Mouse (Mus musculus): Measurements from ENCODE around the gene Uqcrfs1. TPM values are rescaled to one million over a fixed set of nuclear protein-coding genes. Genes with fewer than 3 reads are reported as not detected.

Uqcrfs1 gene
- polyA plus RNA-seq, 1 experiment from 2014 or later = 264 TPM

- ATAC-seq (ENCODE audit: low FRiP score, low TSS enrichment) = no peak
Measured at GRCm38 (mm10) chr13:30560603-30561002, 15.4 kb upstream of the Uqcrfs1 start.

DNA sequence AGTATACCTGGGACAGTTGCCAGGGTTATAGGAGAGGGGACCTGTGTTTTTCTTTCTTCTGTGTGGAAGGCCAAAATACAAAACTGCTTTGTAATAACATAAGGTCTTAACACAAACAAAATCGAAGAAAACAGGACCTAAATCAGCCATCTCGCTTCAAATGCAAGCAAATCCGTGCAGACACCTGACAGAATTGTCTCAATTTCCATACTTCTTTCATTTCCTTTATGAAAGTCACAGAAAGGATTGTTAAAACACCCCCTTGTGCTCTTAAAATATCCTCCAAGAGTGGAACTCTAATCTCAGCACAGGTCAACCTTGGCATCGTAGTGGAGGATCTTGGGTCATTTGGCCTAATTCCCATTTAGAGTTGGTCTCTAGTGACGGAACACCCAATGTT, 14.9 kb upstream of the Uqcrfs1 start:
- no peaks in the 10 kb centered on the region for H3K9me3 ChIP-seq (ENCODE audit: control insufficient read depth, low read length)
- H3K4me1 ChIP-seq (ENCODE audit: control insufficient read depth, insufficient read depth, low read length) = no peaks in the 10 kb centered on the region
- WGBS = 87% methylated on average over 5 of the region's 5 CpGs
- H3K4me3 ChIP-seq (ENCODE audit: low read length) = no peak overlapping the region
- H3K27ac ChIP-seq (ENCODE audit: low read depth, low read length) = no peak overlapping the region
- H3K27me3 ChIP-seq (ENCODE audit: control insufficient read depth, insufficient read depth, low read length) = no peaks in the 10 kb centered on the region
- no peak overlapping the region for H3K9ac ChIP-seq (ENCODE audit: low read depth, low read length)
- H3K4me2 ChIP-seq (replicated peaks; ENCODE audit: low read depth, low read length) = no peak overlapping the region
- ATAC-seq (ENCODE audit: low FRiP score, low TSS enrichment) = no peak
- no peaks in the 10 kb centered on the region for H3K36me3 ChIP-seq (ENCODE audit: control insufficient read depth, insufficient read depth, low read length)

More at GRCm38 (mm10) chr13:30560603-30561002, 15.4 kb upstream of the Uqcrfs1 start:
- Histone ChIP-seq H3K36me3 (ENCODE audit: control insufficient read depth, insufficient read depth, low read length) (no peaks in the 10 kb centered on the region), H3K27me3 (ENCODE audit: control insufficient read depth, insufficient read depth, low read length) (no peaks in the 10 kb centered on the region), H3K27ac (ENCODE audit: low read depth, low read length) (no peak overlapping the region), H3K4me2 (replicated peaks; ENCODE audit: low read depth, low read length) (no peak overlapping the region), H3K9ac (ENCODE audit: low read depth, low read length) (no peak overlapping the region), H3K9me3 (ENCODE audit: control insufficient read depth, low read length) (no peaks in the 10 kb centered on the region), H3K4me3 (ENCODE audit: low read length) (no peak overlapping the region), H3K4me1 (ENCODE audit: control insufficient read depth, insufficient read depth, low read length) (no peaks in the 10 kb centered on the region)
- 93% methylated on average over 1 of the region's 1 CpGs for WGBS

GRCm38 (mm10) chr13:30557751-30558150, 12.6 kb upstream of the Uqcrfs1 start:
- no peaks in the 10 kb centered on the region for H3K36me3 ChIP-seq (ENCODE audit: control insufficient read depth, insufficient read depth, low read length)

GRCm38 (mm10) chr13:30553051-30553587, 8.0 kb upstream of the Uqcrfs1 start:
- Histone ChIP-seq H3K4me1 (ENCODE audit: control insufficient read depth, insufficient read depth, low read length) (no peaks in the 10 kb centered on the region), H3K36me3 (ENCODE audit: control insufficient read depth, insufficient read depth, low read length) (no peaks in the 10 kb centered on the region), H3K4me2 (replicated peaks; ENCODE audit: low read depth, low read length) (no peak overlapping the region), H3K4me3 (ENCODE audit: low read length) (no peak overlapping the region), H3K27ac (ENCODE audit: low read depth, low read length) (no peak overlapping the region), H3K9ac (ENCODE audit: low read depth, low read length) (no peak overlapping the region), H3K9me3 (ENCODE audit: control insufficient read depth, low read length) (no peaks in the 10 kb centered on the region), H3K27me3 (ENCODE audit: control insufficient read depth, insufficient read depth, low read length) (no peaks in the 10 kb centered on the region)
- 44% methylated on average over 5 of the region's 5 CpGs for WGBS
- no peak for ATAC-seq (ENCODE audit: low FRiP score, low TSS enrichment)

More at GRCm38 (mm10) chr13:30557751-30558150, 12.6 kb upstream of the Uqcrfs1 start:
- Histone ChIP-seq H3K9ac (ENCODE audit: low read depth, low read length) (no peak overlapping the region), H3K9me3 (ENCODE audit: control insufficient read depth, low read length) (no peaks in the 10 kb centered on the region), H3K27ac (ENCODE audit: low read depth, low read length) (no peak overlapping the region), H3K4me2 (replicated peaks; ENCODE audit: low read depth, low read length) (no peak overlapping the region), H3K27me3 (ENCODE audit: control insufficient read depth, insufficient read depth, low read length) (no peaks in the 10 kb centered on the region), H3K4me1 (ENCODE audit: control insufficient read depth, insufficient read depth, low read length) (no peaks in the 10 kb centered on the region), H3K4me3 (ENCODE audit: low read length) (no peak overlapping the region)
- no peak for ATAC-seq (ENCODE audit: low FRiP score, low TSS enrichment)
- 74% methylated on average over 2 of the region's 2 CpGs for WGBS

DNA sequence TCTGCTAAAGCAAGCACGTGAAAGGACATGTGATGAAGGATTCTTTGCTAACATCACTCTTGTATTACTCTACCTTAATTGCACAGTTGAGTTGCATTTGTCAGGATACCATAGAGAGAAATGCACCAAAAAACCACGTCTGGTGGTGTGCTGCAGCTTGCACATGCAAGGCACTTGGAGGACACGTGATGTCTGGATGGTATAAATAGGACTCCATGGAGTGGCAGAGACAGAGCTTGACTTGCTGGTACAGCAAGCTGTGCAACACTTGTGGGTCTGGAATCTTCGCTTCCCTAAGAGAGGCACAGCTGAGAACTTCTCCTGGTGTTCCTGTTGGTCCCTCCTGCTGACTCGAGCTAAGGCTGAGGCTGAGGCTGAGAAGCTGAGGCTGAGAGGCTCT, 4.2 kb upstream of the Uqcrfs1 start:
- H3K36me3 ChIP-seq (ENCODE audit: control insufficient read depth, insufficient read depth, low read length) = no peaks in the 10 kb centered on the region
- no peak overlapping the region for H3K27ac ChIP-seq (ENCODE audit: low read depth, low read length)
- no peak for ATAC-seq (ENCODE audit: low FRiP score, low TSS enrichment)
- no peak overlapping the region for H3K9ac ChIP-seq (ENCODE audit: low read depth, low read length)
- peaks cover 1% of the 10 kb centered on the region for H3K4me1 ChIP-seq (ENCODE audit: control insufficient read depth, insufficient read depth, low read length)
- no peak overlapping the region for H3K4me2 ChIP-seq (replicated peaks; ENCODE audit: low read depth, low read length)
- H3K4me3 ChIP-seq (ENCODE audit: low read length) = no peak overlapping the region
- 71% methylated on average over 5 of the region's 5 CpGs for WGBS
- no peaks in the 10 kb centered on the region for H3K27me3 ChIP-seq (ENCODE audit: control insufficient read depth, insufficient read depth, low read length)
- H3K9me3 ChIP-seq (ENCODE audit: control insufficient read depth, low read length) = no peaks in the 10 kb centered on the region

DNA sequence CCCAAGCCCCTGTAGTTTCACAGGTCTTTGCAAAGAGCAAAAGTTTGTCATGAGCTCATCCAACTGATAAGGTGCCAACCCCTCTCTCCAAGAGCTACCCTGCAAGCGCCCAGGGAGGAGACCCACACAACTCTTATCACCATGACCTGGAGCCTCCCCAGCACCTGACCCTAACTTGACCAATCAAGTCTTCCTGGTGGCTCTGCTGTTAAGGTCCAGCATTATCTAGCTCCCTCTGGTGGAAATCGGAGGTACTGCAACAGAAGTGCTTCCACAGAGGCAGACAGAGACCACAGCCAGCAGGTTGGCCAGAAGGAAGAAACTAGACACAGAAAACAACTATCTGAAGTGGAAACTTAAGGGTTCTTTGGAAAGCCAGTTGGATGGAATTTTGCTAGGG, 3.7 kb upstream of the Uqcrfs1 start:
- Histone ChIP-seq H3K36me3 (ENCODE audit: control insufficient read depth, insufficient read depth, low read length) (no peaks in the 10 kb centered on the region), H3K9me3 (ENCODE audit: control insufficient read depth, low read length) (no peaks in the 10 kb centered on the region)
- ATAC-seq (ENCODE audit: low FRiP score, low TSS enrichment) = no peak

GRCm38 (mm10) chr13:30530761-30531160, 14.4 kb downstream of the Uqcrfs1 start:
- no peaks in the 10 kb centered on the region for H3K27me3 ChIP-seq (ENCODE audit: control insufficient read depth, insufficient read depth, low read length)
- H3K4me2 ChIP-seq (replicated peaks; ENCODE audit: low read depth, low read length) = no peak overlapping the region
- no peak overlapping the region for H3K4me3 ChIP-seq (ENCODE audit: low read length)
- H3K36me3 ChIP-seq (ENCODE audit: control insufficient read depth, insufficient read depth, low read length) = no peaks in the 10 kb centered on the region
- no peak overlapping the region for H3K9ac ChIP-seq (ENCODE audit: low read depth, low read length)
- H3K9me3 ChIP-seq (ENCODE audit: control insufficient read depth, low read length) = no peaks in the 10 kb centered on the region
- WGBS = 6% methylated on average over 5 of the region's 5 CpGs
- ATAC-seq (ENCODE audit: low FRiP score, low TSS enrichment) = no peak
- no peaks in the 10 kb centered on the region for H3K4me1 ChIP-seq (ENCODE audit: control insufficient read depth, insufficient read depth, low read length)
- H3K27ac ChIP-seq (ENCODE audit: low read depth, low read length) = no peak overlapping the region

More for the DNA sequence above, 3.7 kb upstream of the Uqcrfs1 start:
- Histone ChIP-seq H3K4me2 (replicated peaks; ENCODE audit: low read depth, low read length) (no peak overlapping the region), H3K27ac (ENCODE audit: low read depth, low read length) (no peak overlapping the region), H3K4me1 (ENCODE audit: control insufficient read depth, insufficient read depth, low read length) (peaks cover 6% of the 10 kb centered on the region), H3K4me3 (ENCODE audit: low read length) (no peak overlapping the region), H3K9ac (ENCODE audit: low read depth, low read length) (no peak overlapping the region), H3K27me3 (ENCODE audit: control insufficient read depth, insufficient read depth, low read length) (no peaks in the 10 kb centered on the region)
- WGBS = 13% methylated on average over 2 of the region's 2 CpGs

GRCm38 (mm10) chr13:30524961-30525360, 20.2 kb downstream of the Uqcrfs1 start:
- no peaks in the 10 kb centered on the region for H3K36me3 ChIP-seq (ENCODE audit: control insufficient read depth, insufficient read depth, low read length)
- H3K9me3 ChIP-seq (ENCODE audit: control insufficient read depth, low read length) = 0 out of 2 replicates have a peak, but pooled peaks cover 6% of the 10 kb centered on the region
- H3K27ac ChIP-seq (ENCODE audit: low read depth, low read length) = no peak overlapping the region
- H3K27me3 ChIP-seq (ENCODE audit: control insufficient read depth, insufficient read depth, low read length) = no peaks in the 10 kb centered on the region
- 92% methylated on average over 8 of the region's 8 CpGs for WGBS
- no peaks in the 10 kb centered on the region for H3K4me1 ChIP-seq (ENCODE audit: control insufficient read depth, insufficient read depth, low read length)
- no peak for ATAC-seq (ENCODE audit: low FRiP score, low TSS enrichment)
- H3K4me2 ChIP-seq (replicated peaks; ENCODE audit: low read depth, low read length) = no peak overlapping the region
- no peak overlapping the region for H3K4me3 ChIP-seq (ENCODE audit: low read length)
- no peak overlapping the region for H3K9ac ChIP-seq (ENCODE audit: low read depth, low read length)

- Histone ChIP-seq H3K9me3 (ENCODE audit: control insufficient read depth, low read length) (0 out of 2 replicates have a peak, but pooled peaks cover 6% of the 10 kb centered on the region), H3K4me1 (ENCODE audit: control insufficient read depth, insufficient read depth, low read length) (no peaks in the 10 kb centered on the region), H3K36me3 (ENCODE audit: control insufficient read depth, insufficient read depth, low read length) (no peaks in the 10 kb centered on the region), H3K9ac (ENCODE audit: low read depth, low read length) (no peak overlapping the region), H3K27ac (ENCODE audit: low read depth, low read length) (no peak overlapping the region), H3K27me3 (ENCODE audit: control insufficient read depth, insufficient read depth, low read length) (no peaks in the 10 kb centered on the region), H3K4me2 (replicated peaks; ENCODE audit: low read depth, low read length) (no peak overlapping the region), H3K4me3 (ENCODE audit: low read length) (no peak overlapping the region)
- ATAC-seq (ENCODE audit: low FRiP score, low TSS enrichment) = no peak
- 85% methylated on average over 9 of the region's 9 CpGs for WGBS
Measured at GRCm38 (mm10) chr13:30523971-30524370, 21.2 kb downstream of the Uqcrfs1 start.

Data from kidney, embryonic 14.5 days (tissue).